Mouse (Mus musculus) midbrain, embryonic 15.5 days (tissue): ENCODE measurements at regions not wholly inside any gene's neighbourhood (a gene's known extent, or its start where the extent isn't known, plus 50 kb on each side); places are given as distances from the start of the nearest gene placed in this dataset.

Experiments used
- ATAC-seq: fragments of 200-750 bp; cut with Nextera tagmentation; replicated peaks from 2 replicates; pipeline ENCODE4 v1.8.0; 2017; ENCODE audit warnings: moderate TSS enrichment
- H3K27ac ChIP-seq: fragments of 300-500 bp; sonication (generic); 2 replicates; pipeline ENCODE4 v1.5.1; 2015; ENCODE audit warnings: mild to moderate bottlenecking, inconsistent platforms
- H3K27me3 ChIP-seq: fragments of 300-500 bp; sonication (generic); replicated peaks from 2 replicates; pipeline ENCODE4 v1.6.1; 2015; ENCODE audit warnings: inconsistent platforms
- H3K36me3 ChIP-seq: fragments of 300-500 bp; sonication (generic); replicated peaks from 2 replicates; pipeline ENCODE4 v1.6.1; 2015; ENCODE audit warnings: inconsistent platforms
- H3K4me1 ChIP-seq: fragments of 300-500 bp; sonication (generic); 2 replicates; pipeline ENCODE4 v1.6.1; 2015; ENCODE audit warnings: inconsistent platforms
- H3K4me2 ChIP-seq: fragments of 300-500 bp; sonication (generic); 2 replicates; pipeline ENCODE4 v1.6.1; 2015; ENCODE audit warnings: inconsistent platforms, mild to moderate bottlenecking, moderate library complexity
- H3K4me3 ChIP-seq: fragments of 300-500 bp; sonication (generic); 2 replicates; pipeline ENCODE4 v1.5.1; 2015; ENCODE audit warnings: mild to moderate bottlenecking, inconsistent platforms
- H3K9ac ChIP-seq: fragments of 300-500 bp; sonication (generic); 2 replicates; pipeline ENCODE4 v1.6.1; 2015; ENCODE audit warnings: mild to moderate bottlenecking, inconsistent platforms
- H3K9me3 ChIP-seq: fragments of 300-500 bp; sonication (generic); 2 replicates; pipeline ENCODE4 v1.6.1; 2016; ENCODE audit warnings: inconsistent platforms
- WGBS: fragments of 180-500 bp; shearing (Covaris S2); methylation state at CpG from one replicate; pipeline ENCODE4 v1.1.7; 2015; ENCODE audit warnings: mixed read lengths; 5-methylcytosine and 5-hydroxymethylcytosine counted together

GRCm38 (mm10) chr3:35358541-35358940 lies 395.4 kb upstream of the Atp11b start:
- Histone ChIP-seq H3K27me3 (no peaks in the 10 kb centered on the region), H3K4me2 (no peak overlapping the region), H3K4me3 (no peak overlapping the region), H3K4me1 (no peaks in the 10 kb centered on the region), H3K27ac (no peak overlapping the region), H3K9me3 (no peaks in the 10 kb centered on the region), H3K36me3 (no peaks in the 10 kb centered on the region), H3K9ac (no peak overlapping the region)
- WGBS, result 52% methylated on average over 6 of the region's 6 CpGs
- ATAC-seq, result no peak

DNA sequence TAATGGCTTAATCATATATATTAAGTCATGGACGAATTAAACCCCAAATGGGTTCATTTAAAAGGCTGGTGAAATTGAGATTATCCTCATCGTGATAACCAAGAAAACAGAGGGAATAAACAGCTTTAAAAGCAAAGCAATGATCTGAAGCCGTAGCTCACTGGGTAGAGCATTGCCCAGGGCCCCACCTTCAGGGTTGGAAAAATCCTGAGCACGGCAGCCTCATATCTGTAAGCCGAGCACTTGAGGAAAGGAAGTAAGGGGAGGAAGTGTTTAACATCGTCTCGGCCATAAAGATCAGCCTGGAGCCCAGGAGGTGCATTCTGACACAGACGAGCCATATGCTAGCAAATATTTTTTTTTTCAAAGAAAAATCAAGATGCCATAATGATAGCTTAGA lies 394.6 kb upstream of the Atp11b start:
- 61% methylated on average over 8 of the region's 8 CpGs for WGBS
- ATAC-seq, result no peak
- no peak overlapping the region for H3K4me3 ChIP-seq

GRCm38 (mm10) chr3:35360515-35360914 lies 393.4 kb upstream of the Atp11b start:
- Histone ChIP-seq H3K36me3 (no peaks in the 10 kb centered on the region), H3K9me3 (no peaks in the 10 kb centered on the region), H3K27me3 (no peaks in the 10 kb centered on the region), H3K27ac (no peak overlapping the region), H3K9ac (no peak overlapping the region), H3K4me3 (no peak overlapping the region), H3K4me1 (no peaks in the 10 kb centered on the region), H3K4me2 (no peak overlapping the region)
- ATAC-seq, result no peak

More for the DNA sequence above, 394.6 kb upstream of the Atp11b start:
- Histone ChIP-seq H3K27ac (no peak overlapping the region), H3K36me3 (no peaks in the 10 kb centered on the region), H3K4me1 (no peaks in the 10 kb centered on the region), H3K9me3 (no peaks in the 10 kb centered on the region), H3K9ac (no peak overlapping the region), H3K27me3 (no peaks in the 10 kb centered on the region), H3K4me2 (no peak overlapping the region)

GRCm38 (mm10) chr3:35361086-35361485 lies 392.8 kb upstream of the Atp11b start:
- no peak overlapping the region for H3K4me3 ChIP-seq
- no peaks in the 10 kb centered on the region for H3K4me1 ChIP-seq
- no peak overlapping the region for H3K27ac ChIP-seq
- H3K9ac ChIP-seq, result no peak overlapping the region
- no peaks in the 10 kb centered on the region for H3K9me3 ChIP-seq
- ATAC-seq, result no peak
- no peak overlapping the region for H3K4me2 ChIP-seq
- H3K36me3 ChIP-seq, result no peaks in the 10 kb centered on the region
- no peaks in the 10 kb centered on the region for H3K27me3 ChIP-seq
- 82% methylated on average over 2 of the region's 2 CpGs for WGBS

DNA sequence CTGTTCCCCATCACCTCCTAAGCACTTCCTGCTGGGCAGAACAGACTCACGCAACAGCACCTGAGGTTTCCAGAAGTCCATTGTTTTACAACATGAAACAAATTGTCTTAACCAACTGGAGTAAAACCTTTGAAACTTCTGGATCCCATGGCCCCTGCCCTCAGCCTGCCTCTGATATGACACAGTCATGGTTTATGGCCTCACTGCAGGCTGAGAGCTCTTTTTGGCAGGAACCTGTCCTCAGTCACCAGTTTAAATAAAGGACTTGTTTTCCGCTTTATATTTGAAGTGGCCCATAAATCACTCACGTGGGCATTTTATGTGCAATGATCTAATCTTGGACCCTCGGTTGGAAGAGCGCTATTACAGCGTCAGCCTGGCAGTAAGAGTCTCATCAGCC lies 388.5 kb upstream of the Atp11b start:
- Histone ChIP-seq H3K27me3 (no peaks in the 10 kb centered on the region), H3K4me3 (no peak overlapping the region), H3K4me2 (no peak overlapping the region), H3K4me1 (no peaks in the 10 kb centered on the region), H3K27ac (no peak overlapping the region), H3K9me3 (no peaks in the 10 kb centered on the region), H3K36me3 (no peaks in the 10 kb centered on the region), H3K9ac (no peak overlapping the region)
- ATAC-seq, result no peak
- WGBS, result 91% methylated on average over 6 of the region's 6 CpGs

DNA sequence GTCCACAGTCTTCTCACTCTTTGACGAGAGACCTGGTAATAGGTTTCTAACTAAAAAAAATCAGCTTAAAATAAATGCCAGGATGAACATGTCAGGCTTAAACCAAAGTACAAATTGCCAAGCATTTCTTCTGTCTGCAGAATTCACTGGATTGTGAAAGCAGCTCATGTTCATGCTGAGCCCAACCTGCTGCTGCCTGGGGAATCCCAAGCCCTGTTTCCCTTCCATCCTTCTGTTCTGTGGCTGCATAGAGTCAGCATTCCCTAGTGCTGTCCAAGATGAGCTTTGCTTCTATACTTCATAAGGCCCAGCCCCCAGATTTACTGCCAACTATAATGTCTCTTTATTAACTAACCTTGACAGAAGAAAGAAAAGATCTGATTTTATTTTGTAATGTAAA lies 381.6 kb upstream of the Atp11b start:
- H3K9me3 ChIP-seq, result no peaks in the 10 kb centered on the region
- no peak overlapping the region for H3K4me3 ChIP-seq
- H3K27me3 ChIP-seq, result no peaks in the 10 kb centered on the region
- no peak for ATAC-seq
- no peaks in the 10 kb centered on the region for H3K4me1 ChIP-seq
- 75% methylated on average over 1 of the region's 1 CpGs for WGBS
- H3K4me2 ChIP-seq, result no peak overlapping the region
- H3K27ac ChIP-seq, result no peak overlapping the region
- H3K36me3 ChIP-seq, result no peaks in the 10 kb centered on the region
- H3K9ac ChIP-seq, result no peak overlapping the region

GRCm38 (mm10) chr3:35387386-35387785 lies 366.5 kb upstream of the Atp11b start:
- Histone ChIP-seq H3K27me3 (no peaks in the 10 kb centered on the region), H3K4me3 (no peak overlapping the region), H3K36me3 (no peaks in the 10 kb centered on the region), H3K4me1 (no peaks in the 10 kb centered on the region), H3K9ac (no peak overlapping the region), H3K9me3 (no peaks in the 10 kb centered on the region), H3K4me2 (no peak overlapping the region), H3K27ac (no peak overlapping the region)
- WGBS, result 81% methylated on average over 5 of the region's 5 CpGs
- no peak for ATAC-seq

- no peak overlapping the region for H3K9ac ChIP-seq
- H3K4me2 ChIP-seq, result no peak overlapping the region
- no peaks in the 10 kb centered on the region for H3K27me3 ChIP-seq
- no peaks in the 10 kb centered on the region for H3K9me3 ChIP-seq
- no peak overlapping the region for H3K4me3 ChIP-seq
- no peaks in the 10 kb centered on the region for H3K4me1 ChIP-seq
- H3K27ac ChIP-seq, result no peak overlapping the region
- no peaks in the 10 kb centered on the region for H3K36me3 ChIP-seq
- no peak for ATAC-seq
- WGBS, result 96% methylated on average over 2 of the region's 2 CpGs
These were observed 361.2 kb upstream of the Atp11b start for GRCm38 (mm10) chr3:35392657-35393056.

- H3K9me3 ChIP-seq, result no peaks in the 10 kb centered on the region
- H3K36me3 ChIP-seq, result no peaks in the 10 kb centered on the region
- 65% methylated on average over 6 of the region's 6 CpGs for WGBS
- no peak overlapping the region for H3K4me2 ChIP-seq
- no peak overlapping the region for H3K4me3 ChIP-seq
- peaks cover 3% of the 10 kb centered on the region; the same call in 1 of the 2 replicates for H3K4me1 ChIP-seq
- ATAC-seq, result no peak
- no peak overlapping the region for H3K27ac ChIP-seq
- no peak overlapping the region for H3K9ac ChIP-seq
- H3K27me3 ChIP-seq, result no peaks in the 10 kb centered on the region
These were observed 353.7 kb upstream of the Atp11b start for GRCm38 (mm10) chr3:35400213-35400612.

- no peak overlapping the region for H3K4me3 ChIP-seq
- no peaks in the 10 kb centered on the region for H3K36me3 ChIP-seq
- peaks cover 7% of the 10 kb centered on the region; the same call in 1 of the 2 replicates for H3K4me1 ChIP-seq
- 89% methylated on average over 10 of the region's 10 CpGs for WGBS
- no peaks in the 10 kb centered on the region for H3K9me3 ChIP-seq
- H3K27ac ChIP-seq, result no peak overlapping the region
- ATAC-seq, result no peak
- no peaks in the 10 kb centered on the region for H3K27me3 ChIP-seq
- no peak overlapping the region for H3K4me2 ChIP-seq
- H3K9ac ChIP-seq, result no peak overlapping the region
These were observed 351.2 kb upstream of the Atp11b start for GRCm38 (mm10) chr3:35402666-35403065.

DNA sequence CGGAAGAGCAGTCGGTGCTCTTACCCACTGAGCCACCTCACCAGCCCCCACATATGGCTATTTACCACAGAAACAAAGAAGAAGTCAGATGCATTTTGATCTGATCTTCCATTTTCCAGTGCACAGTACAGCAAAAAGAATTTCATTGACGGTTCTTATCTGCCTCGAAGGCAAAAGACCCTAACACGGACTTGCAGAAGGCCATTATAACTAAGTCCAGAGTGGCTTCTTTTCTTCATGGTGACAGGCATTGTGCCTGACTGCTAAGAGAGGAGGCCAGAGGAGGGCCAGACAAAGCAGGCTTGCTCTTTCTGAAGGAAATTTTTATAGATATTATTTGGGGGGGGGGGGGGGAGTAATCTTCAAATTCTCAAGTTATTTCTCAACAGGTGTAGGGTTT lies 350.0 kb upstream of the Atp11b start:
- H3K4me2 ChIP-seq, result no peak overlapping the region
- H3K27ac ChIP-seq, result peak overlapping the region; percentile 60
- no peak overlapping the region for H3K4me3 ChIP-seq
- H3K9ac ChIP-seq, result no peak overlapping the region
- H3K9me3 ChIP-seq, result no peaks in the 10 kb centered on the region
- WGBS, result 32% methylated on average over 5 of the region's 5 CpGs
- H3K4me1 ChIP-seq, result peaks cover 7% of the 10 kb centered on the region; the same call in 1 of the 2 replicates
- ATAC-seq, result no peak
- no peaks in the 10 kb centered on the region for H3K27me3 ChIP-seq
- no peaks in the 10 kb centered on the region for H3K36me3 ChIP-seq

- H3K4me2 ChIP-seq, result peak overlapping the region; percentile 21; the same call in 1 of the 2 replicates
These were observed 349.2 kb upstream of the Atp11b start for GRCm38 (mm10) chr3:35404492-35405390.

GRCm38 (mm10) chr3:35405621-35406079 lies 348.3 kb upstream of the Atp11b start:
- Histone ChIP-seq H3K27ac (peak overlapping the region; percentile 67), H3K9ac (no peak overlapping the region), H3K36me3 (no peaks in the 10 kb centered on the region), H3K4me3 (no peak overlapping the region), H3K4me2 (no peak overlapping the region), H3K4me1 (peaks cover 7% of the 10 kb centered on the region; the same call in 1 of the 2 replicates), H3K9me3 (no peaks in the 10 kb centered on the region), H3K27me3 (no peaks in the 10 kb centered on the region)
- WGBS, result 29% methylated on average over 14 of the region's 14 CpGs
- peak; percentile 82; the same call in 1 of the 2 replicates for ATAC-seq

More at GRCm38 (mm10) chr3:35404492-35405390, 349.2 kb upstream of the Atp11b start:
- Histone ChIP-seq H3K27ac (peak overlapping the region; percentile 67), H3K36me3 (no peaks in the 10 kb centered on the region), H3K27me3 (no peaks in the 10 kb centered on the region), H3K9ac (no peak overlapping the region), H3K4me1 (peaks cover 7% of the 10 kb centered on the region; the same call in 1 of the 2 replicates), H3K9me3 (no peaks in the 10 kb centered on the region), H3K4me3 (no peak overlapping the region)
- 4% methylated on average over 10 of the region's 10 CpGs for WGBS
- peak; percentile 69; the same call in 1 of the 2 replicates for ATAC-seq
